Mouse (Mus musculus): ENCODE results near the gene Znhit2. TPM values are rescaled to one million over a fixed set of nuclear protein-coding genes. Genes with fewer than 3 reads are reported as not detected.

The Znhit2 gene
- polyA plus RNA-seq, 1 experiment, result 58.9 TPM

- Histone ChIP-seq H3K4me1 (ENCODE audit: control insufficient read depth, insufficient read depth, low read length) (peaks cover 6% of the 10 kb centered on the region), H3K27ac (ENCODE audit: insufficient read depth, low read length) (peak overlapping the region; percentile 95), H3K4me3 (ENCODE audit: insufficient read depth, low read length) (peak overlapping the region; percentile 81)
- TF ChIP-seq CTCF (IDR thresholded peaks at IDR 0.05; ENCODE audit: extremely low read depth, insufficient read depth, low read length), result no peak
- TF ChIP-seq POLR2A (IDR thresholded peaks at IDR 0.05; ENCODE audit: extremely low read depth, insufficient read depth, low read length), result no peak
Measured at GRCm38 (mm10) chr19:6045366-6046293, 15.4 kb upstream of the Znhit2 start.

GRCm38 (mm10) chr19:6046294-6047153 lies 14.5 kb upstream of the Znhit2 start, which contains the start of gene Syvn1:
Gene Syvn1 (plus strand): TSS chr19:6046576.
- H3K4me3 ChIP-seq (ENCODE audit: insufficient read depth, low read length), result peak within 1 kb of the TSS; percentile 81
- peak within 1 kb of the TSS; percentile 95 for H3K27ac ChIP-seq (ENCODE audit: insufficient read depth, low read length)
- H3K4me1 ChIP-seq (ENCODE audit: control insufficient read depth, insufficient read depth, low read length), result peaks cover 6% of the 10 kb centered on the region
- TF ChIP-seq POLR2A (IDR thresholded peaks at IDR 0.05; ENCODE audit: extremely low read depth, insufficient read depth, low read length) (peak; percentile 79), CTCF (IDR thresholded peaks at IDR 0.05; ENCODE audit: extremely low read depth, insufficient read depth, low read length) (no peak)

GRCm38 (mm10) chr19:6047154-6047898 lies 13.7 kb upstream of the Znhit2 start:
- Histone ChIP-seq H3K27ac (ENCODE audit: insufficient read depth, low read length) (peak overlapping the region; percentile 48; the same call in 1 of the 2 replicates), H3K4me3 (ENCODE audit: insufficient read depth, low read length) (peak overlapping the region; percentile 81)
- TF ChIP-seq CTCF (IDR thresholded peaks at IDR 0.05; ENCODE audit: extremely low read depth, insufficient read depth, low read length) (no peak), POLR2A (IDR thresholded peaks at IDR 0.05; ENCODE audit: extremely low read depth, insufficient read depth, low read length) (no peak)

DNA sequence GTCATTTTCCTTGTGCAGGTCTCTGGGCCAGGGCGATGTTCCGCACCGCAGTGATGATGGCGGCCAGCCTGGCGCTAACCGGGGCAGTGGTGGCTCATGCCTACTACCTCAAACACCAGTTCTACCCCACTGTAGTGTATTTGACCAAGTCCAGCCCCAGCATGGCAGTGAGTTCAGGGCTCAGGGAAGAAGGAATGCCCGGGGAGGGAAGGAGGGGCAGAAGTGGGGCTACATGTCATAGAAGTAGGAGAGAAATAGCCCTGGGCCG lies 13.2 kb upstream of the Znhit2 start:
- TF ChIP-seq CTCF (IDR thresholded peaks at IDR 0.05; ENCODE audit: extremely low read depth, insufficient read depth, low read length), result no peak
- TF ChIP-seq POLR2A (IDR thresholded peaks at IDR 0.05; ENCODE audit: extremely low read depth, insufficient read depth, low read length), result no peak
- H3K4me3 ChIP-seq (ENCODE audit: insufficient read depth, low read length), result peak overlapping the region; percentile 81
- no peak overlapping the region for H3K27ac ChIP-seq (ENCODE audit: insufficient read depth, low read length)
- peaks cover 6% of the 10 kb centered on the region for H3K4me1 ChIP-seq (ENCODE audit: control insufficient read depth, insufficient read depth, low read length)

More at GRCm38 (mm10) chr19:6047154-6047898, 13.7 kb upstream of the Znhit2 start:
- peaks cover 6% of the 10 kb centered on the region for H3K4me1 ChIP-seq (ENCODE audit: control insufficient read depth, insufficient read depth, low read length)

- Histone ChIP-seq H3K27ac (ENCODE audit: insufficient read depth, low read length) (no peak overlapping the region), H3K4me3 (ENCODE audit: insufficient read depth, low read length) (no peak overlapping the region), H3K4me1 (ENCODE audit: control insufficient read depth, insufficient read depth, low read length) (peaks cover 6% of the 10 kb centered on the region)
- TF ChIP-seq CTCF (IDR thresholded peaks at IDR 0.05; ENCODE audit: extremely low read depth, insufficient read depth, low read length), result no peak
- no peak for TF ChIP-seq POLR2A (IDR thresholded peaks at IDR 0.05; ENCODE audit: extremely low read depth, insufficient read depth, low read length)
Measured at GRCm38 (mm10) chr19:6048681-6049410, 12.1 kb upstream of the Znhit2 start.

DNA sequence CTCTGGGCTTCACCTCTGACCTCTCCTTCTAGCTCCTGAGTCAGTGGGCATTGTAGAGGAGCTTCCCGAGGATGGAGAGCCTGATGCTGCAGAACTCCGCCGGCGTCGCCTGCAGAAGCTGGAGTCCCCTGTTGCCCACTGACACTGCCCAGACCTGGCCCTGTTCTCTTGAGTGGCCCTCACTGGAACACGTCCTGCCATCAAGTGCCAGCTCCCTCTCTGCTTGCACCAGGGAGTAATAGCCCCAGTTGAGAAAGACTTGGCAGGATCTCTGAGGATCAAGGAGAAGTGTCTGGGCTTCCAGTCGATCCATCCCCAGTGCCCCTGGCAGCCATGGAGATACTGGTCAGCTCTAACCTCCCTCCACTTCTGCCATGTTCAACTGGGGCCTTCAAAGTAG lies 8.5 kb upstream of the Znhit2 start:
- Histone ChIP-seq H3K4me3 (ENCODE audit: insufficient read depth, low read length) (no peak overlapping the region), H3K27ac (ENCODE audit: insufficient read depth, low read length) (no peak overlapping the region), H3K4me1 (ENCODE audit: control insufficient read depth, insufficient read depth, low read length) (peaks cover 5% of the 10 kb centered on the region)
- TF ChIP-seq POLR2A (IDR thresholded peaks at IDR 0.05; ENCODE audit: extremely low read depth, insufficient read depth, low read length), result no peak
- no peak for TF ChIP-seq CTCF (IDR thresholded peaks at IDR 0.05; ENCODE audit: extremely low read depth, insufficient read depth, low read length)

GRCm38 (mm10) chr19:6054296-6054695 lies 6.7 kb upstream of the Znhit2 start:
- H3K4me1 ChIP-seq (ENCODE audit: control insufficient read depth, insufficient read depth, low read length), result peaks cover 3% of the 10 kb centered on the region; the same call in 1 of the 2 replicates
- no peak overlapping the region for H3K27ac ChIP-seq (ENCODE audit: insufficient read depth, low read length)
- TF ChIP-seq CTCF (IDR thresholded peaks at IDR 0.05; ENCODE audit: extremely low read depth, insufficient read depth, low read length), result no peak
- TF ChIP-seq POLR2A (IDR thresholded peaks at IDR 0.05; ENCODE audit: extremely low read depth, insufficient read depth, low read length), result no peak
- no peak overlapping the region for H3K4me3 ChIP-seq (ENCODE audit: insufficient read depth, low read length)

- peaks cover 3% of the 10 kb centered on the region; the same call in 1 of the 2 replicates for H3K4me1 ChIP-seq (ENCODE audit: control insufficient read depth, insufficient read depth, low read length)
- no peak overlapping the region for H3K27ac ChIP-seq (ENCODE audit: insufficient read depth, low read length)
- no peak for TF ChIP-seq CTCF (IDR thresholded peaks at IDR 0.05; ENCODE audit: extremely low read depth, insufficient read depth, low read length)
- no peak for TF ChIP-seq POLR2A (IDR thresholded peaks at IDR 0.05; ENCODE audit: extremely low read depth, insufficient read depth, low read length)
- H3K4me3 ChIP-seq (ENCODE audit: insufficient read depth, low read length), result peak overlapping the region; percentile 57; the same call in 1 of the 2 replicates
Measured at GRCm38 (mm10) chr19:6056696-6057095, 4.3 kb upstream of the Znhit2 start.

All from cortical plate, adult 2 months (tissue).